Mouse (Mus musculus): ENCODE results near the gene Vps41.

Vps41 gene

DNA sequence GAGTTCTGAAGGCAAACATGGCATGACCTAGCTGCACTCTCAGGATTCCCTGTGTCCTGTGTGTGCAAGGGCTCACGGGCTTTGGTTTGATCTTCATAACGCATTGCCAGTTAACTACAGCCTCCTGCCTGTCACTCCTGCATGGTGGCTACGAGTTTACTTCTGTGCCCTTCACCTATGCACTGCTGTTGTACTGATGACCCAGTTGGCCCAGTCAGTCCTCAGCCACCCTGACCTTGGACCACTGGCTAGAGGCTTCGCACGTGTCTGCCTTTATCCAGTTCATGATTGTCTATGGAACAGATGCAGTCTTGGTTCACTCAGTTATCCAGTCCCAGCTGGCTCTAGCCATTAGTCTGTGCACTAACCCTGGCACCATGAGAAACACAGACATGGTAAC lies 151.7 kb downstream of the Vps41 start:
- DNase-seq (ENCODE audit: low spot score), result no peak

DNA sequence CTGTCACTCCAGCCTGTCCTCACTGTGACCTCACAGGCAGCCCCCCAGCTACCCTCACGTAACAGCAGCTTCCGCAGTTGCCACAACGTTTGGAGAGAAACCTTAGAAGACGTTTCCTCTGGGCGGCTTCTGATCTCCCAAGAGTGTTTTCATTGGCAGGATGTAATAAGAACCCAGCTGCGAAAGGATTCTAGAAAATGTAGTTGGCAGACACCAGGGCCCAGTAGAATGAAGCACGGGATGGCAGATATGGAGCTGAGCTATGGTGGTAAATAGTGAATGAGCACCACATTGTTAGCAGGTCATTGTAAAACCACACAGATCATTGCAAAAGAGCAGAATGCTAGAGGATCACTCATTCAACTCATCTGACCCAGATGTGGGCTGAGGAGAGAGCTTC lies 158.2 kb downstream of the Vps41 start:
- no peak for DNase-seq (ENCODE audit: low spot score)

DNA sequence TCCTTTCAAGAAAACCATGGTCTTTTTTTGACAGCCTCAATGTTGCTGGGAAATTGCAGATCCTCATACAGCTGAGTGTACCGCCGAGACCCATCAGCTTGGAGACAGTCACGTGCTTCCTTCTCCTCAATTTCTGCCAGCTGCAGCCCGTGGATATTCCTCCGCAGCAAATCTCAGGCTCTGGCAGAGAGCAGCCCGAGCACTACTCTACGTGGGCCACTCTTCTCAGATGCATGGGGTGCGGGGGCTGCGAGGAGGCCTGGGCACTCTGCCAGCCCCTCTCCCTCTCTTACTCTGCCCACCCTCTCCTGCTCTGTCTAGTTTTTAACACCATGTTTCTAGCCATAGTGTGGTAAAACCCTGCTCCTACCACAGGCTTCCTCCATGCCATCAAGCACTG lies 175.8 kb downstream of the Vps41 start:
- DNase-seq (ENCODE audit: low spot score), result no peak

DNA sequence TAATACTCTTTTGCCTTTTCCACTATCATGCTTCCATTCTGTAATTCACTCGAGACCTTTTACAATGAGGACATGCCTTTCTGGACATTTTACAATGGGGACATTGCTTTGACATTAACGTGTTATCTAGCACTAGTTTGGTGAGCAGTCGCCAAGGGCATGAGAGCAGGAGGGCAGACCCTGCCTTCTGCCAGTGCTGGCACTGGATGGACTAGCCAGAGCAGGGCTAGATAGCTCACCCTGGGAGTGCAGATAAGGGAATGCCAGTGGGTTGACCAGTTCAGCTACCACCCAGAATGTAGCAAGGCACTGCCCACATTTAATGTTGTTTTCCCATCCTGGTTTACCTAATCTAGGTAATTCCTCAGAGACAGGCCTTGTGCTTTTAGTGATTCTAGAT lies 179.7 kb downstream of the Vps41 start:
- no peak for DNase-seq (ENCODE audit: low spot score)

DNA sequence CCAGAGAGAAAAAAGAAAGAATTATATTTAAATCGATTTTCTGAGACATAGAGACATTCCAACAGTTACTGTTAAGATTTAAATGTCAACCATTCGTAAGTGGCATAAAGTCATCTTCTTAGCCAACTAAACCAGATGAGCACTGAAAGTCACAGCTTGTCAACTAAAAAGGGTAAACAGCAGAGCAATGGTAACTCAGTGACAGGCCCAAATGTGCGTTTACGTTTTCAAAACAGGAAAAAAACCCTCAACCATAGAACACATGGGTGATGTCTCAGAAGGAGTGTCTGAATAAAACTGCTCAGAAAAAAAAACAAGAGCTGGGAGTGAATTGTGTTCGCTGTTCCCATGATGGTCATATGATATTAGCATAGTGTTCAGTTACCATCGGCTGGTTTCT lies 186.5 kb downstream of the Vps41 start:
- DNase-seq (ENCODE audit: low spot score), result no peak

DNA sequence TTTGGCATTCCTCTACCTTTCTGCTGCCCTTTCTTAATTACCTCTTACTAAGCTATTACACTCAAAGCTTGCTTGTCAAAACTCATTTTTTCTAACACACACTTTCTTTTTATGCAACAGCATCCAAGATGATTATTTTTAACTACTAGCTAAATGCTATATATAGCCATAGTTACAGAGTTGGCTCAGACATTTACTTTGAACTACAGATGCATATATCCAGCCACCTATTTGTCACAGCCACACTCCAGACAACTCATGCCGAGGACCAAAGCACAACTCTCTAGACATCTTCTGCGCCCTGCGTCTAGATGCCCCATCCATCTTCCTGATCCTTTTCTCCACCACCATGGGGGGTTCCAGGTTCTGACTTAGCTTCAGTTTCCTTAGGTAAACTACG lies 197.7 kb downstream of the Vps41 start:
- no peak for DNase-seq (ENCODE audit: low spot score)

Data from layer of hippocampus, adult 9-10 months (tissue).